Mouse (Mus musculus): ENCODE results near the gene D630036H23Rik. TPM values are rescaled to one million over a fixed set of nuclear protein-coding genes. Genes with fewer than 3 reads are reported as not detected.
"Not testable (repeated sequence)": the region's sequence is repeated elsewhere in the genome, so short reads cannot be mapped to it uniquely, and the experiment has no call there.

D630036H23Rik gene
- total RNA-seq (2015): not detected in 2 replicates
- total RNA-seq (2017): not detected in 2 replicates

DNA sequence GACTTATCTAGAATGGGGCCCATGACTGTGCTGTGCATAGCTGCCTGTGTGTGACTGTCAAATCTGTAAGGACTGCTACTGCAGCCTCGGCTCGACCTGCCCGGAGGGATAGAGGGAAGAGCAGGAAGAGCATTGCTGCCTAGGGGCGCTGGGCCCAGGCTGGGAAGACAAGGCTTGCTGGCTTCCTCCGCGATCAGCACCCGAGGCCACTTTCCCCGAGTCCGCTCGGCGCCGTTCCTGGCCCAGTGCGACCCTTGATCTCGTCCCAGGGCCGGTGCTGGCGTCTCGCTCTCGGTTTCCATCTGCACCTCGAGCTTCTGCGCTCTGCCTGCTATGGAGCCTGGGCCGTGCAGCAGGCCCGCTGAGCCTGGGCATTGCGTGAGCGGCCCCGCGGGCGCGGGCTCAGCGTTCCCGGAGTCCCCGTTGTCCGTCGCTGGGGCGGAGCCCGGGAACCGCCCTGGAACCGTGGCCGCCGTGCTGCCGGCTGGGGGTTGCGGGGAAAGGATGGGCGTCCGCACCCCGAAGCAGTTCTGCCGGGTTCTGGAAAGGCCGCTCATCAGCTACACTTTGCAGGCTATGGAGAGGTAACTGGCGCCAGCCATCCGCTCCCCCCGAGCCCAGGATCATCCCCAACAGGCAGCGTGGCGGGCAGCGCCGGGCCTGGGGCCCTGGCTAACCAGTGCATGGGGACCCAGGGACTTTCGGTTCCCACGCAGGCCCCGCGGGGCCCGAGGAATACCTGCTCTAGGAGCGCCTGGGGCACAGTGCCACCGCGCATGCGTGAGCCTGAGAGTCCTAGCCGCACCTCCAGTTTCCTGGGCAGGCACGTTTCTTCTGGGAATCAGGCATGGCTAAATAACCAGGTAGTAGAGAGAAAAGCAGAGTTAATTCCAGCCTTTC, at the start of gene D630036H23Rik, which contains the start of gene Ispd:
Gene D630036H23Rik, minus strand, starts transcription at position 741 of the 900 bp plus-strand sequence.
Gene Ispd, plus strand, starts transcription at position 10 of the 900 bp plus-strand sequence.
- peak; percentile 81 for ATAC-seq (ENCODE audit: poor library complexity, severe bottlenecking)

DNA sequence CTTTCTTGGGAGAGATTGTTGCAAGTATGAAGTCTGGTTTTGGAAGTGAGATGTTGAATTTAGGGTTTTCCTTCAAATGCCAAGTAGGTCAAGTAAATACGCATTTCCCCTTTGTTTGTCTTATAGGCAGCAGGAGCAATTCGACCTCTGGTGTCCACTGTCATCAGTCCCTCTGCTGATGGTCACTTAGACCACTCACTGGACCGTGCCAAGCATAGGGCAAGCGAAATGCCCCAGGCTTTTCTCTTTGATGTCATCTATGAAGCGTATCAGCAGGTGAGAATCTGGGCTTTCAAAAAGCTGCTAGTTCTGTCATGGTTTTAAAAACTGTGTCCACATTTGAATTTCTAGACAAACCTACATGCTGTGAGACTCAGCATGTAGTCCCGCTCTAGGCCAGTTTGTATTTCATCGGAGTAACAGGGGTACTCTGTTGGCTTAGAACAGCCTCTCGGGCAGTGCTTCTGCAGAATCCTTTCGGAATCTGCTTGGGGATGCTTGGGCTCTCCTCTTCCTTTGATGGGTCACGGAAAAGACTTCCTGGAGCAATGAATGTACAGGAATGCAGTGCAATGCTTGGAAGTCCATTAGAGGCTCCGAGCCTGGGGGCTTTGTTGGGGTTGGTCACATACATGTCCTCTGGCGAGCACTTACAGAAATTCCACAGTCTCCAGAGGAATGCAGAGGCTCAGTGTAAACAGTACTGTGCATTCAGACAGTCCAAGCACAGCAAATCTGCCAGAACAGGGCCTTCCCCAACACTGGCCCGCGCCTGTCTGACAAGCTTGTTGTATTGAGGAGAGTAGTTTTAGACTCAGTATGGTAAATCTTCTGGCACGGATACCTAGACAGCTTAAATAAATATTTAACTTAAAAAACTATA, 44.4 kb upstream of the D630036H23Rik start:
- ATAC-seq (ENCODE audit: poor library complexity, severe bottlenecking): no peak

DNA sequence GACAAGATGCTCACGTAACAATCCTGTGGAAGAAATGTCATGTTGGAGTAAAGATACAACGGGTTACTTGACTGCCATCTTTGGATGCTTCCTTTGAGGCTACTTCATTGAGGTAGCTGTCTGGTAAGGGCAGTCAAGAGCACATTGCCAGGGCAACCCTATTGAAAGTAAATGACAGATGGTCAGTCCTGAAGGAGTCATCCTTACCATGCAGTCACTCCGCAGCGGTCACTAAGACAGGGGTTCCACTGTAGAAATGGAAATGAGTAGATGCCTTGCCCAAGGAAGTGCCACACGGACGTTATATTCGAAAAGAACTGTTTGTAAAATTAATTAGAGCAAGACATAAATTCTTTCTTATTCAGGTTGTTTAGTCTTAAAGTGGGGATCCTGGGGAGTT, 43.3 kb upstream of the D630036H23Rik start:
- no peak for ATAC-seq (ENCODE audit: poor library complexity, severe bottlenecking)

DNA sequence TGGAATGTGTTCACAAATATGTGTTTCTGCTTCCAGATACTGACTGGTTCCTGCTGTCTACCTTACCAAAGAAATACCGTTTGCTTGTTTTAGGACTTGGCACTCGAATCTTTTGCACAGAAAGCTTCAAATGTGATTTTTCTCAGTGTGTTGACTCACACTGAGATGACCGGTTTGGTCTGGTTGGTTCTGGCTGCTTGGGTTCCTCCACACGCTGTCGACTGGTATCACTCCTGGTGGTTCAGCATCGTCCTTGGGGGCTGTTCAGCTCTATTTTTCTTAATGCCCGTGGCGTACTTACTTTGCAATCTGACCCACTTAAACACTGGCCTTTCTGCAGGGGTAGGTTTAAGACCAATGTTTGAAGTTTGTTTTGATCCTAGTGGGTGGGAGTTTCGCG, 41.7 kb upstream of the D630036H23Rik start:
- ATAC-seq (ENCODE audit: poor library complexity, severe bottlenecking): no peak

DNA sequence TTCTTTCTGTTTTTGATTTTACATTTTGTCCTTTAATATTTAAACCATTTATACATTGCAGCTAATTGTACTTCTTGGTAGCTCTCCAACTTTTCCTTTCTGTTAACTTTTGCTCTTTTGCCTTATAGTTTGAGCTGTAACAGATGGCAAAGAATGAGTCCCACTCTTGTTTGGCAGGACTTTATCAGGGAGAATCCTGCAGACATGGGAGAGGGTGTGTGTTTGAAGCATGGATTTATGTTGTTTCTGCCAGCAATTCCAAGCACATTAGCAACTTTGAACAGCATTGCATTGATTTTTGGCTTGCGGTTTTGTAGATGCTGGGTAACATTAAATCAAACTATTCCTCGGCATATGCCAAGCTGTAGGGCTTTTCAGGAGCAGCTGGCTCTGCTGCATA, 13.1 kb upstream of the D630036H23Rik start:
- ATAC-seq (ENCODE audit: poor library complexity, severe bottlenecking): no peak

DNA sequence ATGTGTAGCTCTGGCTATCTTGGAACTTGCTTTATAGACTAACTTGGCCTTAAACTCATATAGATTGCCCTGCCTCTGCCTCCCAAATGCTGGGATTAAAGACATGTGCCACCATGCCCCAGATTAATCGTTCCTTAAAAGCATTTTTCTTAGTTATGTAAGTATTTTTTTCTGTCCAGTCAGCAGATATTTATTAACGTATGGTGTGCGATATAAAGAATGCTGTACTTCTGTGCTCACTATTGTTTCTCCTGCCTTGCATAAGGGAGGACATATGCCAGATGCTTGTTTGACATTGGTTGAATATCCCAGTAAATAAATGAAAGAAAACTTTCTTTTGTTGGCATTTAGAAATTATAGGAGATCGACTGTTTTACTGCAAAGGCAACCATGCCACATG, 5.0 kb upstream of the D630036H23Rik start:
- no peak for ATAC-seq (ENCODE audit: poor library complexity, severe bottlenecking)

DNA sequence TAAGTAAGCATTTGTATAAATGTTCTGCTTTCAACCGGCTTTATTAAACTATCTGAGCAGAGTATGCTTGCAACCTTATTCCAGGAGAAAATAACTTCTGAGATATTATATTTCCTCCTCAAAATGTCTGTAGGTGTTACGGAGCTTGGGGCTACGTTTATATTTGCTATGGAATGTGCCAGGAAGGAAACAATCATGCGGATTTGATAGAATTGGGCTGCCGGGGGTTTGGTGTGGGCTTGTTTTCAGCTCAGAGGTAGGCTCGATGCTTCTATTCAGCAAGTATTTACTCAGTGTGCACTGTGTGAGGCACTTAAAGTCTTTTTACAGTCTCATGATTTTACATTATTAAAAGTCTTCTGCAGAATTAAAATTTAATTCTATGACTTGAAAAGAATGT, 3.4 kb upstream of the D630036H23Rik start:
- ATAC-seq (ENCODE audit: poor library complexity, severe bottlenecking): no peak

DNA sequence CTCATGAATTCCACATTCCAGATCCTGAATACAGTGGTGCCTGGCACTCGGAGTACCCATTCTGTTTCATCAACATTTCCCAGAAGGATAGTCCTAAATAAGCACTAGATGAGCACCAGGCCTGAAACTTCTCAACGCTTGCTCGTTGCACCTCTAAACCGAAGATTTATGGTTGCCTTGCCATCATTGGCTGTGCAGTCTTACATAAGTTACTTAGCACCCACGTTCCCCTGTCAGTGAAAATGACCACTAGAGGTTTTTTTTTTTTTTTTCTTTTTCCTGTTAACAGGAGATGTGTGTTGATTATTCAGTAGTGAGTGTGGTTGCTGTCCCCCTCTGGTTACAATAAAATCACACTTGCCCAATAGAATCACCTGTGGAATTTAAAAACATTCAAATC, 1.2 kb downstream of the D630036H23Rik start:
- no peak for ATAC-seq (ENCODE audit: poor library complexity, severe bottlenecking)

DNA sequence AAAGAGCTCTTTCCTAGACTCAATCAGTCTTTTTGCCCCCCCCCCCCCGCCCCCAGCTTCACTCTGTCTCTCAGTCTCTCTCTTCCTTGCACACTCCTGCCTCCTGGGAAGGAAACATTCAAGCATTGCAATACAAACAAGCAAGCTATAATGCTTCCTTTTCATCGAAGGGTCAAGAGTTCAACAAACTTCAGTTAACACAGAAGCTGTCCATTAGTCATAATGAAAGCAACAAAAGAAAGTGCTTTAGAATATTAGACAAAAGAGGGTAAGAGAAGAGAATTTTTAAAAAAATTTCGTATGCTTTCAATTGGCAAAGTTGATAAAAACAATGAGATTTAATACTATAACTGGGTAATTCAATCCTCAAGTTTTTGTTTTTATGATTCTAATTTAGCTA, 1.7 kb downstream of the D630036H23Rik start:
- ATAC-seq (ENCODE audit: poor library complexity, severe bottlenecking): no peak

DNA sequence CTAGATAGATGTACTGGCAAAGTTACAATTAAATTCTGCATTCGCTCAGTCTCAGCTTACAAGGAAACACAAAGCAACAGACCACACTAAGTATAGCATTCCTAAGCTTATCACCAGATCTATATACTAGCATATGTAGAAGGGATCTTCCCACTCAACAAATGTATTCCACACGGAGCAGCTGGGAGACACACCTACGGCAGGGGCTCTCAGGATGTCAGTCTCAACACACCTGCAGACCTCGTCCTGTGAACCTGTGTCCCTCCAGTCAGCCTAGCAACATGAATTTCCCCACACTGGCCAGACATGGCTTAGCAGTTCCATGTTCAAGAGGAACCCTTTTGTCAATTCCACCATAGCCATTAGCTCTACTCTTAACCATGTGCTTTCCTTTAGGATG, 5.6 kb downstream of the D630036H23Rik start:
- not testable (repeated sequence) for ATAC-seq (ENCODE audit: poor library complexity, severe bottlenecking)

DNA sequence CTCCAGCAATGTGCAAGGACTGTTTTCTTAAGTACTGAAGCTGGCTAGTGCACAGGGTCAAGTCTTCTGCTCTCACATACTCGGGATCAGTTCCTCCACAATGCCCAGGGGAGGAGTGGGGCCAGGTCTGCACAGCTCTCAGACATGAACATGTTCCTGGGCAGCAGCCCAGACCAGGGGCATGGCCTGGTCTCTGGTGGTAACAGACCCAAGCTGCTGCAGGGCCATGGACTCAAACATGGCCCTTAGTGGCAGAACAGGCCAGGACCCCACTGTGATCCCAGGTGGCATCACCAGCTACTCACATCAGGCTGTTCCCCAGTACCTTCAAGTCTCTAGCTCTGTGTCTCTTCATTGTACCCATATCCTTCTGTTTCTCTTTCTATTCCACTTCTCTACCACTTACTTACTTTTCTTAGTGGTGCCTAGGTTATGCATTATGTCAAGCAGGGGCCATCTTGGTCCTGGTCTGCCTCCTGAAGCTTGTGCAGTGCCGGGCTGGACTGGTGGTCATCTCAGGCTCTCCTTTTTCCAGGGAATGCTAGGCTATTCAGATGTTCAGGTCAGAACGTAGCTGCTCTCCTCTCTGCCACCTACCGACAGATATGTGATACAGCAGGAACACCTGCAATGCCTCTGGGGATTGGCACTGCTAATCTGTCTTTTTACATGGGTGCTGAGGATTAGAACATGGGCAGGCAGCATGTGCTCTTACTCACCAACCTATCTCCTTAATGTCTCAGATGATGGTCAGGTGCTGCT, 8.6 kb downstream of the D630036H23Rik start:
- ATAC-seq (ENCODE audit: poor library complexity, severe bottlenecking): peak; percentile 30; the same call in 1 of the 2 replicates

DNA sequence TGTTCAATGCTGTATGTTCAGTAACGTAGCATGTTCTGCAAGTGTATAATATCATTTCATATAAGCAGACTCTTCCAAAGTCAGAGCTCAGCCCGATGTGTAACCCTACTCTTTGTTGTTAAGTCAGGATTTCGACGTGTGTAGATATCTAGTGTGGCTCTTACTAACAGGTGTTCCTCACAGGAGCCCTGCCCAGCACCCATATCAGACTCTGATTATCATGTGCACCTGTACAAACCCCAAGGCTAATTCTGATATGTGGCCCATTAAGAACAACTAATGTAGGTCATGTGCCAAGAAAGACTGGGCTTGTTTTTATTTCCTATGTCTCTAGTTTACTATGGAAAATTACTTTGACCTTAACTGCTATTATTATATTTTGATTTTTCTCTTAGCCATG, 18.0 kb downstream of the D630036H23Rik start:
- no peak for ATAC-seq (ENCODE audit: poor library complexity, severe bottlenecking)

DNA sequence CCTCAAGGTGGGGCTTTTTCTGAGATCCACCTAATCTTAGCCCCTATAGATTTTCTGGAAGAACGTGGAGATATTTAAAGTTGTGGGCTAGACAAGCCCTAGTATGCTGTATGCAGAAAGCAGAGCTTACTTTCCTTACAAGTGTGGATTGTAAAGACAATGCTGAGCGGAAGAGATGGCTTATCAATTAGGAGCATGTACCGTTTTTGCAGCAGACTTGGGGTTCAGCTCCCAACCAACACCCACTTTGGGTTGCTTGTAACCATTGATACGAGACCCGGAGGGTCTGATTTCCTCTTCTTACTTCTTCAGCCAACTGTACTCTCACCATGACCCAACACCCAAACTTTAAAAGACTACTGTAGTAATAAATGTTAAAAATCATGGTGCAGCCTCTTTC, 21.3 kb downstream of the D630036H23Rik start:
- no peak for ATAC-seq (ENCODE audit: poor library complexity, severe bottlenecking)

DNA sequence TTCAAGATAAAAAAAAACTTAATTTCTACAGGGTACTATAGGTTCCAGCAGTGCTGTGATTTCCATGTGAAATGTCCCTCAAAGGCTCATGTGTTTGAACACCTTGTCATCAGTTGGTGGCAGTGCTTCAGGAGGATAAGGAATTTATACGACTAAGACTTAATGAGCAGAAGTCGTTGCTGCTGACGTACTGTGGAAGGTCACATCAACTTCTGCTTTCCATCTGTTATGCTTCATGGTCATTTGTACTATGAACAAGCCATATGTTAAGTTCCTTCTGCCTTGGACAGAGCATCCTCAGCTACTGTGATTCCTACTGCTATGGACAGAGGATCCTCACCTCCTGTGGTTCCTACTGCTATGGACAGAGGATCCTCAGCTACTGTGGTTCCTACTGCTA, 21.9 kb downstream of the D630036H23Rik start:
- no peak for ATAC-seq (ENCODE audit: poor library complexity, severe bottlenecking)

DNA sequence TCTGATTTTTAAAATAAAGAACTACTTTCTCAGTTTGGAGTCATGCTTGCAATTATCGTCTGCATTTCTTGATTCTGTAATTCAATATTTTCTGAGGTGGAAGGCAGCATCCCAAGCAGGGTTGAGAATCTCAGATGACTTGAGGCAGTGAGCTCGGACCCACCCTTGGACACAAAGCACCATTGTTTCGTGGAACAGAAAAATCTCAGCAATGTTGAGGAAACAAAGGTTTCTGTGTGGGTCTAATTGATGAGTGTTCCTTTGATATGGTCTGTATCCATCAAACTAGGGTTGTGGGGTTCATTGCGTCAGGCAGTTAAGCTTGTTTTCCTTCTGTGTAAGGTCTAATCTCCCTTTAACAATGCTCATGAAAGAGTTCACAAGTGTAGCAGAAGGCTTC, 37.9 kb downstream of the D630036H23Rik start:
- ATAC-seq (ENCODE audit: poor library complexity, severe bottlenecking): no peak

DNA sequence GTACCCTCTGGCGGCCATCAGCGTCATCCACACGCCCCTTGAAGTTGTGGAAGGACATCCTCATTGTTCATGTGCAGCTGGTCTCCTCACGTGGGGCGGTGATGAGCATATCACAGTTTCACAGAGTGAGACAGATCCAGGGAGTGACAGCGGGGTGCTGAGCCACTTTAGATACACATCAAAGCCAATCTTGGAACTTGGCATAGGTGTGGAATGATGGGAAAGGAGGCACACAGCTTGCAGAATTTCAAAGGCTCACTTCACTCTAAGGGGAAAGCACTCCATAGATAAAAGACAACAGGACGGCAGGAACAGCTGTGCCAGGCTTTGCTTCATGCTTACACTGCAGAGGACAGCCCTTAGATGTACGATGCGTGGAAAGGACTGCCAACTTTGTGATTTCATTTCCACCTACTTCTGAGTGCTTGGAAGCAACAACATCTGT, 48.1 kb downstream of the D630036H23Rik start:
- ATAC-seq (ENCODE audit: poor library complexity, severe bottlenecking): no peak

DNA sequence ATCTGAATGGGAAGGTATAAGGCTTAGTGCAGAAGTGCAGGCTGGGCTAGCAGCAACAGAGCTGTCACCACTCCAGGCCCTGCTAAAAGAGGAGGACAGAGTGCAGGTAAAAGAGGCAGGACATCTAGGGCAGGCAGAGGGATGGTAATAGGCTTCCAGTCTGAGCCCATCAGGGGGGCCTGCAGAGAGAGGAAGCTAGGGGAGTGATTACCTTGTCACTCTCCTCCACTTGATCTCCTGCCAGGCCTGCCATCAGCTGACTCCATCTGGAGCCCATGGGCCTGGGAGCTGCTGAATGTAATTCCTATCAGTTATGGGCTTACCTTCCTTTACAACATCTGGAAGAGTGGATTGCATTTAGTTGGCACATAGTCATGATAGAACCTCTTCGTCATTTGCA, 49.3 kb downstream of the D630036H23Rik start:
- no peak for ATAC-seq (ENCODE audit: poor library complexity, severe bottlenecking)
